Mouse (Mus musculus): ENCODE measurements around the gene Rad23b.

- TF ChIP-seq CTCF (IDR thresholded peaks at IDR 0.05; ENCODE audit: borderline replicate concordance, insufficient read depth, low read depth, low read length) (no peak), POLR2A (IDR thresholded peaks at IDR 0.05; ENCODE audit: borderline replicate concordance, insufficient read depth, low read length) (no peak)
These were observed 20.1 kb upstream of the Rad23b start for GRCm38 (mm10) chr4:55329621-55330346.

All from cerebellum, adult 2 months (tissue).